Mouse (Mus musculus): ENCODE results near the gene Ado.

DNA sequence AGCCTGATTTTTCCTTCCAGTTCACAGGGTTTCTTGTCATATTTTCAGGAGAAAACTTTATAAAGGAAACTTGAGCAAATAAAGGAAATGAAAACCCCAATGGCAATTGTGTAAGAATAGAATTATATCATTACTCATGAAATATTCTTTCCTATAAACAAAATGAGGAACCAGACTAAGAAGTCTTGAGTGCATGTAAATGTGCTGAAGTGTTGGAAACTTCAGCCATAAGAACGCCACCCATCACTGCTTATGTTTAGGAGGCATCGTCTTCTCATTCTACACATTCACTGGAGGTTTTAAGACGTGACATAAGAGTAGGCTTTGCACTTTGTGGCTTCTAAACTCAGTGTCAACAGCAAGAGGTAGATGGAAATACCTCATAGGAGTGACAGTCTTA is 46.5 kb upstream of the Ado start:
- TF ChIP-seq CTCF (IDR thresholded peaks at IDR 0.05; ENCODE audit: low read depth, low read length) = no peak
- no peak for TF ChIP-seq POLR2A (IDR thresholded peaks at IDR 0.05; ENCODE audit: extremely low read depth, insufficient read depth, low read length)

Data from liver, adult 2 months (tissue).